Mouse (Mus musculus) neural tube, embryonic 13.5 days (tissue): ENCODE data around the gene Actn1. TPM values are rescaled to one million over a fixed set of nuclear protein-coding genes. Genes with fewer than 3 reads are reported as not detected.
"Not testable (repeated sequence)": the region's sequence is repeated elsewhere in the genome, so short reads cannot be mapped to it uniquely, and the experiment has no call there.

Experiments used
- ATAC-seq: fragments of 200-750 bp; cut with Nextera tagmentation; 2 replicates; pipeline ENCODE4 v1.8.0; 2017; ENCODE audit warnings: low read depth, mild to moderate bottlenecking, moderate TSS enrichment, moderate library complexity
- H3K27ac ChIP-seq: fragments of 300-500 bp; sonication (generic); replicated peaks from 2 replicates; pipeline ENCODE4 v1.5.1; 2015; ENCODE audit warnings: moderate library complexity, mild to moderate bottlenecking, inconsistent platforms
- H3K27me3 ChIP-seq: fragments of 300-500 bp; sonication (generic); 2 replicates; pipeline ENCODE4 v1.6.1; 2015; ENCODE audit warnings: mild to moderate bottlenecking, inconsistent platforms
- H3K36me3 ChIP-seq: fragments of 300-500 bp; sonication (generic); 2 replicates; pipeline ENCODE4 v1.6.1; 2015; ENCODE audit warnings: mild to moderate bottlenecking, inconsistent platforms
- H3K4me1 ChIP-seq: fragments of 300-500 bp; sonication (generic); replicated peaks from 2 replicates; pipeline ENCODE4 v1.6.1; 2015; ENCODE audit warnings: inconsistent platforms
- H3K4me2 ChIP-seq: fragments of 300-500 bp; sonication (generic); 2 replicates; pipeline ENCODE4 v1.6.1; 2015; ENCODE audit warnings: inconsistent platforms, mild to moderate bottlenecking, moderate library complexity
- H3K4me3 ChIP-seq: fragments of 300-500 bp; sonication (generic); 2 replicates; pipeline ENCODE4 v1.5.1; 2015; ENCODE audit warnings: mild to moderate bottlenecking, inconsistent platforms
- H3K9ac ChIP-seq: fragments of 300-500 bp; sonication (generic); 2 replicates; pipeline ENCODE4 v1.6.1; 2015; ENCODE audit warnings: moderate library complexity, mild to moderate bottlenecking, inconsistent platforms
- H3K9me3 ChIP-seq: fragments of 300-500 bp; sonication (generic); 2 replicates; pipeline ENCODE4 v1.6.1; 2016; ENCODE audit warnings: inconsistent platforms
- WGBS: fragments of 180-500 bp; shearing (Covaris S2); methylation state at CpG from one replicate; pipeline ENCODE4 v1.1.7; 2015; 5-methylcytosine and 5-hydroxymethylcytosine counted together
- polyA plus RNA-seq: library from polyadenylated mRNA; unstranded; fragments of >200 nt; fragmentation: Nextera tagmentation; extraction: Ambion mirVana; gene quantifications from 2 replicates; pipeline ENCODE4 v1.2.1, GENCODE M21; 2015

The Actn1 gene
- polyA plus RNA-seq = 8.8 and 10.2 TPM in 2 replicates

- Histone ChIP-seq H3K4me3 (peak within 1 kb of the TSS; percentile 79), H3K4me1 (peaks cover 30% of the 10 kb centered on the region), H3K9me3 (no peaks in the 10 kb centered on the region), H3K9ac (peak within 1 kb of the TSS; percentile 83), H3K27me3 (no peaks in the 10 kb centered on the region), H3K4me2 (peak within 1 kb of the TSS; percentile 82), H3K27ac (peak within 1 kb of the TSS; percentile 90), H3K36me3 (no peaks in the 10 kb centered on the region)
- ATAC-seq = peak; percentile 93
- WGBS = under 1% methylated on average over 55 of the region's 55 CpGs
These were observed at the start of gene Actn1 for GRCm38 (mm10) chr12:80260056-80260743. Gene Actn1 (minus strand): TSS chr12:80260371.

- no peak overlapping the region for H3K27ac ChIP-seq
- no peak overlapping the region for H3K4me3 ChIP-seq
- H3K9me3 ChIP-seq = no peaks in the 10 kb centered on the region
- H3K4me1 ChIP-seq = no peaks in the 10 kb centered on the region
- H3K9ac ChIP-seq = no peak overlapping the region
- no peaks in the 10 kb centered on the region for H3K36me3 ChIP-seq
- H3K27me3 ChIP-seq = no peaks in the 10 kb centered on the region
- no peak overlapping the region for H3K4me2 ChIP-seq
- 85% methylated on average over 3 of the region's 3 CpGs for WGBS
- no peak for ATAC-seq
These were observed 47.4 kb upstream of the Actn1 start for GRCm38 (mm10) chr12:80307556-80307955.

DNA sequence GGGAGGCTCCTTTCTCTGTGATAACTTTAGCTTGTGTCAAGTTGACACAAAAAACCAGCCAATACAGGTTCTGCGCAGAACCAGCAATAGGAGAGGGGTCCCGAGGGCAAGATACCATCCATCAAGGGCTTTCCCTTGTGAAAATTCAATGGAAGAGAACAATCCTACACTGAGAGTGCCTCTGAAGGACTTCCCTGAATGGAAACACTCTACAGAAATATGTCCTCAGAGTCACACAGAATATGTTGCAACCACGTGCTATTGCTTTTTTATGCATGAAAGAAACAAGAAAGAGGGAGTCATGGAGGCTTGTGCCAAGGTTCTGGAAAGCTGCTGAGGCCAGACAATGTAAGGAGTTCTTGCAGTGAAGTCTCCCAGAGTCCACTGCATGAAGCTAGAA is 44.3 kb upstream of the Actn1 start:
- H3K27me3 ChIP-seq = no peaks in the 10 kb centered on the region
- no peak for ATAC-seq
- no peaks in the 10 kb centered on the region for H3K4me1 ChIP-seq
- WGBS = 89% methylated on average over 3 of the region's 3 CpGs
- no peak overlapping the region for H3K4me2 ChIP-seq
- no peak overlapping the region for H3K27ac ChIP-seq
- H3K9ac ChIP-seq = no peak overlapping the region
- no peaks in the 10 kb centered on the region for H3K36me3 ChIP-seq
- H3K4me3 ChIP-seq = no peak overlapping the region
- H3K9me3 ChIP-seq = no peaks in the 10 kb centered on the region

DNA sequence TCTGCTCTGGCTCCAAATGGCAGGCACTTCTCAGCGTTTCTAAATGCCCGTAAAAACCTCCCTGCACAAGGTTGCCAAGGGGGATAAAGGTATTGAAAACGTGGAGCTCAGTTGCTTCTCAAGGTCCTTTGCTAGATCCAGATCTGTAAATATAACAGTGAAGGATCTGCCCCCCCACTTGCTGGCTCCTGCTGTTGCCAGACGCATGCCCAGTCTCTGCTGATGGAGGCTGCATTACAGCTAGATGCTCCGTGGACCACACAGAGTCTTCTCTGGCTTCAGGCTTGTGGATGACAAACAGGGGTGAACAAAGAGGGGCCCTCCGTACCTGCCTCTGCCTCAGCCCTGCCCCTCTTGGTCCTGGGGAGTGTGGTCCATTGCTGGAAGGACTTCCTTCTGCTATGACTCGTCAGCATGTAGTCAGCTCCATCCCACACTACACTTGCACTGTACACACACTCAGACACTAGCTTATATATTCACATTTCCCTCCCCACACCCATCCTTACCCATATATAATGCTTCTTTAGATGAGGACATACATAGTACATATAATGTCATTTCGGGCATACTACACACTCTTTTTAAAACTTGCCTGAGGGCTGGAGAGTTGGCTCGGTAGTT is 40.8 kb upstream of the Actn1 start:
- no peak for ATAC-seq
- H3K4me1 ChIP-seq = no peaks in the 10 kb centered on the region
- no peaks in the 10 kb centered on the region for H3K27me3 ChIP-seq
- no peak overlapping the region for H3K4me2 ChIP-seq
- no peak overlapping the region for H3K9ac ChIP-seq
- H3K27ac ChIP-seq = no peak overlapping the region
- 81% methylated on average over 9 of the region's 9 CpGs for WGBS
- H3K9me3 ChIP-seq = no peaks in the 10 kb centered on the region
- H3K36me3 ChIP-seq = no peaks in the 10 kb centered on the region
- no peak overlapping the region for H3K4me3 ChIP-seq

GRCm38 (mm10) chr12:80298714-80299113 is 38.5 kb upstream of the Actn1 start:
- Histone ChIP-seq H3K4me1 (no peaks in the 10 kb centered on the region), H3K27ac (no peak overlapping the region), H3K9me3 (no peaks in the 10 kb centered on the region), H3K4me2 (no peak overlapping the region), H3K36me3 (no peaks in the 10 kb centered on the region), H3K4me3 (no peak overlapping the region), H3K9ac (no peak overlapping the region), H3K27me3 (no peaks in the 10 kb centered on the region)
- 78% methylated on average over 6 of the region's 6 CpGs for WGBS
- no peak for ATAC-seq

- no peak for ATAC-seq
- H3K9ac ChIP-seq = no peak overlapping the region
- H3K27ac ChIP-seq = no peak overlapping the region
- 83% methylated on average over 3 of the region's 3 CpGs for WGBS
- H3K27me3 ChIP-seq = no peaks in the 10 kb centered on the region
- no peaks in the 10 kb centered on the region for H3K4me1 ChIP-seq
- no peak overlapping the region for H3K4me2 ChIP-seq
- no peaks in the 10 kb centered on the region for H3K9me3 ChIP-seq
- H3K4me3 ChIP-seq = no peak overlapping the region
- H3K36me3 ChIP-seq = no peaks in the 10 kb centered on the region
These were observed 31.8 kb upstream of the Actn1 start for GRCm38 (mm10) chr12:80291895-80292435.

DNA sequence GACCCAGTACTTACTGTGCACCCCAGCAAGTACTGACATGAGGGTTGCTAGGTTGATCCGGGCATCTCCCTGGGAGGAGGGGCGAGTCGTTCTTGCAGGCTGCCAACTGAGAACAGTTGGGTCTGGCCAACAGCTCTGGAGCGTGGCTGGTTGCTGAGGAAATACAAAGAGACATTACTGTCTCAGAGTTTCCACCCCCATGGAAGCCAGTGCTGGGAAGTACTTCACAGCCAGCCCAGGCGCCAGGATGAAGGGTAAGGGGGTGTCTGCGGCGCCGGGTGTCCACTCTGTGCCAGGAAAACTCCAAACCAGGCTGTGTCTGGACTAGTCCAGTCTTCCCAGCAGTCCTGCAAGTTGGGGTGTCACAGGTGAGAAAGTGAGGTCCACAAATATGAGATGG is 30.8 kb upstream of the Actn1 start:
- ATAC-seq = no peak
- Histone ChIP-seq H3K27me3 (no peaks in the 10 kb centered on the region), H3K4me3 (no peak overlapping the region), H3K9me3 (no peaks in the 10 kb centered on the region), H3K36me3 (no peaks in the 10 kb centered on the region), H3K27ac (no peak overlapping the region), H3K4me1 (no peaks in the 10 kb centered on the region), H3K9ac (no peak overlapping the region), H3K4me2 (no peak overlapping the region)
- WGBS = 91% methylated on average over 8 of the region's 8 CpGs

- no peak for ATAC-seq
- H3K27me3 ChIP-seq = no peaks in the 10 kb centered on the region
- no peaks in the 10 kb centered on the region for H3K4me1 ChIP-seq
- H3K36me3 ChIP-seq = no peaks in the 10 kb centered on the region
- WGBS = 85% methylated on average over 4 of the region's 4 CpGs
- H3K9me3 ChIP-seq = no peaks in the 10 kb centered on the region
- no peak overlapping the region for H3K27ac ChIP-seq
- no peak overlapping the region for H3K9ac ChIP-seq
- H3K4me2 ChIP-seq = no peak overlapping the region
- H3K4me3 ChIP-seq = no peak overlapping the region
These were observed 30.3 kb upstream of the Actn1 start for GRCm38 (mm10) chr12:80290483-80290882.

GRCm38 (mm10) chr12:80289722-80290121 is 29.6 kb upstream of the Actn1 start:
- Histone ChIP-seq H3K27me3 (no peaks in the 10 kb centered on the region), H3K9me3 (no peaks in the 10 kb centered on the region), H3K27ac (no peak overlapping the region), H3K4me2 (no peak overlapping the region), H3K4me1 (no peaks in the 10 kb centered on the region), H3K9ac (no peak overlapping the region), H3K36me3 (no peaks in the 10 kb centered on the region), H3K4me3 (no peak overlapping the region)
- no peak for ATAC-seq
- 79% methylated on average over 3 of the region's 3 CpGs for WGBS

GRCm38 (mm10) chr12:80285890-80286289 is 25.7 kb upstream of the Actn1 start:
- Histone ChIP-seq H3K27me3 (no peaks in the 10 kb centered on the region), H3K4me1 (no peaks in the 10 kb centered on the region), H3K4me3 (no peak overlapping the region), H3K9ac (no peak overlapping the region), H3K9me3 (no peaks in the 10 kb centered on the region), H3K4me2 (no peak overlapping the region), H3K27ac (no peak overlapping the region), H3K36me3 (no peaks in the 10 kb centered on the region)
- WGBS = 66% methylated on average over 5 of the region's 5 CpGs
- no peak for ATAC-seq

DNA sequence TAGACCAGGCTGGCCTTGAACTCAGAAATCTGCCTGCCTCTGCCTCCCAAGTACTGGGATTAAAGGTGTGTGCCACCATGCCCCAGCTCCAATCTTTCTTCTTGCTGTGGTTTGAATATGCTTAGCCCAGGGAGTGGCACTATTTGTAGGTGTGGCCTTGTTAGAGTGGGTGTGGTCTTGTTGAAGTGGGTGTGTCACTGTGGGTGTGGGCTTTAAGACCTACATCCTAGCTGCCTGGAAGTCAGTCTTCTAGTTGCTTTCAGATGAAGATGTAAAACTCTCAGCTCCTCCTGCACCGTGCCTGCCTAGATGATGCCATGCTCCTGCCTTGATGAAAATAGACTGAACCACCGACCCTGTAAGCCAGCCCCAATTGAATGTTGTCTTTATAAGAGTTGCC is 24.1 kb upstream of the Actn1 start:
- H3K9me3 ChIP-seq, H3K4me2 ChIP-seq, H3K27me3 ChIP-seq, H3K9ac ChIP-seq, H3K27ac ChIP-seq, H3K36me3 ChIP-seq, H3K4me1 ChIP-seq, ATAC-seq, H3K4me3 ChIP-seq: not testable (repeated sequence)
- 75% methylated on average over 2 of the region's 2 CpGs for WGBS

- Histone ChIP-seq H3K9me3 (no peaks in the 10 kb centered on the region), H3K36me3 (no peaks in the 10 kb centered on the region), H3K27me3 (no peaks in the 10 kb centered on the region), H3K27ac (no peak overlapping the region), H3K9ac (no peak overlapping the region), H3K4me2 (no peak overlapping the region), H3K4me1 (no peaks in the 10 kb centered on the region), H3K4me3 (no peak overlapping the region)
- ATAC-seq = no peak
- 88% methylated on average over 10 of the region's 10 CpGs for WGBS
These were observed 18.7 kb upstream of the Actn1 start for GRCm38 (mm10) chr12:80278866-80279265.
